Mouse (Mus musculus): Measurements from ENCODE around the gene Tmem25. TPM values are rescaled to one million over a fixed set of nuclear protein-coding genes. Genes with fewer than 3 reads are reported as not detected.
A peak's percentile ranks its signal among the peaks of the same experiment; 100 is the strongest.
"Not testable (repeated sequence)": the region's sequence is repeated elsewhere in the genome, so short reads cannot be mapped to it uniquely, and the experiment has no call there.

Gene Tmem25
- total RNA-seq, 4 experiments from 2014 or later: 44.8 to 61.5 (median 58.2) TPM

GRCm38 (mm10) chr9:44772750-44773651, 26.1 kb downstream of the Tmem25 start:
- DNase-seq (ENCODE audit: low spot score in 2 of 2): peak; percentile 88 to 89

- DNase-seq (ENCODE audit: low spot score in 2 of 2): no peak
Observed at GRCm38 (mm10) chr9:44772392-44772749, 26.7 kb downstream of the Tmem25 start.

- no peak for DNase-seq (ENCODE audit: low spot score in 2 of 2)
Observed at GRCm38 (mm10) chr9:44771376-44771775, 27.7 kb downstream of the Tmem25 start.

- DNase-seq (ENCODE audit: low spot score in 2 of 2): not testable (repeated sequence)
Observed at GRCm38 (mm10) chr9:44768029-44768394, 31.1 kb downstream of the Tmem25 start.

- DNase-seq (ENCODE audit: low spot score in 2 of 2): peak; percentile 63 to 69
Observed at GRCm38 (mm10) chr9:44767101-44768028, 31.7 kb downstream of the Tmem25 start, which contains the start of the genes Arcn1 and Ift46. Gene Arcn1 (minus strand): TSS chr9:44767845. Gene Ift46 (plus strand): TSS chr9:44767908.

- DNase-seq (ENCODE audit: low spot score in 2 of 2): no peak
Observed at GRCm38 (mm10) chr9:44760873-44761272, 38.2 kb downstream of the Tmem25 start.

GRCm38 (mm10) chr9:44748473-44748872, 50.6 kb downstream of the Tmem25 start:
- DNase-seq (ENCODE audit: low spot score in 2 of 2): no peak

- DNase-seq (ENCODE audit: low spot score in 2 of 2): no peak
Observed at GRCm38 (mm10) chr9:44747341-44747740, 51.8 kb downstream of the Tmem25 start.

GRCm38 (mm10) chr9:44746666-44747065, 52.4 kb downstream of the Tmem25 start:
- no peak for DNase-seq (ENCODE audit: low spot score in 2 of 2)

- DNase-seq (ENCODE audit: low spot score in 2 of 2): no peak
Observed at GRCm38 (mm10) chr9:44745371-44745770, 53.7 kb downstream of the Tmem25 start.

Other genes with a start within 250 kb of the Tmem25 start
- not detected for gene Cxcr5, start 237.4 kb downstream of the Tmem25 start, total RNA-seq (2022)
- 100 to 1,000 TPM; 137 to 157 (median 145) TPM for gene Ddx6, start 194.4 kb downstream of the Tmem25 start, total RNA-seq (2022)
- gene Treh, start 126.1 kb downstream of the Tmem25 start, total RNA-seq (2022): under 1 TPM in 1 of 4 experiments, not detected in 3; 0.28 TPM
- 10 to 100 TPM; 82.9 to 91.9 (median 86.3) TPM for gene Phldb1, start 64.1 kb downstream of the Tmem25 start, total RNA-seq (2022)
- gene Arcn1, start 31.5 kb downstream of the Tmem25 start, total RNA-seq (2022): 100 to 1,000 TPM in 1 of 4 experiments, 10 to 100 TPM in 3; 96.2 to 117 (median 98.0) TPM
- 10 to 100 TPM; 60.2 to 78.5 (median 70.8) TPM for gene Ift46, start 31.4 kb downstream of the Tmem25 start, total RNA-seq (2022)
- gene Ttc36, start 3.8 kb upstream of the Tmem25 start, total RNA-seq (2022): 1 to 10 TPM in 3 of 4 experiments, under 1 TPM in 1; 0.42 to 1.4 (median 1.2) TPM
- gene Kmt2a, start 82.0 kb upstream of the Tmem25 start, total RNA-seq (2022): 100 to 1,000 TPM in 1 of 4 experiments, 10 to 100 TPM in 3; 64.3 to 102 (median 73.5) TPM
- gene Atp5l, start 121.4 kb upstream of the Tmem25 start, total RNA-seq (2022): 100 to 1,000 TPM; 275 to 372 (median 321) TPM
- 10 to 100 TPM; 62.3 to 70.2 (median 68.5) TPM for gene Ube4a, start 166.3 kb upstream of the Tmem25 start, total RNA-seq (2022)
- gene Cd3g, start 181.1 kb upstream of the Tmem25 start, total RNA-seq (2022): not detected
- not detected for gene Cd3d, start 182.5 kb upstream of the Tmem25 start, total RNA-seq (2022)
- under 1 TPM in 1 of 4 experiments, not detected in 3; 0.19 TPM for gene Cd3e, start 210.3 kb upstream of the Tmem25 start, total RNA-seq (2022)
- 1 to 10 TPM; 1.4 to 1.8 (median 1.6) TPM for gene Mpzl2, start 240.5 kb upstream of the Tmem25 start, total RNA-seq (2022)